Mouse (Mus musculus) spleen, adult 2 months (tissue): ENCODE measurements around the gene Exosc5.

Experiments
- CTCF ChIP-seq: fragments of 200-500 bp; IDR thresholded peaks from 2 replicates; pipeline ENCODE4 v1.5.1; 2011; ENCODE audit warnings: mild to moderate bottlenecking, inconsistent platforms; ENCODE audit not compliant: insufficient read depth, insufficient read length, insufficient replicate concordance; ENCODE audit errors: extremely low read depth
- POLR2A ChIP-seq: fragments of 200-500 bp; IDR thresholded peaks from 2 replicates; pipeline ENCODE4 v1.6.1; 2011; ENCODE audit warnings: low read depth, low read length, inconsistent platforms

- no peak for TF ChIP-seq CTCF
- no peak for TF ChIP-seq POLR2A
These were observed 21.9 kb upstream of the Exosc5 start for GRCm38 (mm10) chr7:25637099-25637498.
